Mouse (Mus musculus) CH12.LX (cell line): ENCODE results near the gene F2rl1. TPM values are rescaled to one million over a fixed set of nuclear protein-coding genes. Genes with fewer than 3 reads are reported as not detected.

Experiments
- DNase-seq: peaks from one replicate; pipeline ENCODE4 v3.0.0-alpha.2; 2013; ENCODE audit errors: extremely low read depth
- H3K27ac ChIP-seq: 2 replicates; pipeline ENCODE4 v1.5.1; 2012; ENCODE audit warnings: low read depth, mild to moderate bottlenecking, control low read depth, moderate library complexity; ENCODE audit not compliant: insufficient read depth
- H3K27me3 ChIP-seq: replicated peaks from 2 replicates; pipeline ENCODE3; 2012; ENCODE audit warnings: inconsistent platforms
- H3K36me3 ChIP-seq, 2 experiments: replicated peaks in 1 of 2; 2 replicates each; pipeline versions ENCODE3 to v1.6.1; 2012; ENCODE audit warnings: inconsistent platforms in 1 of 2, low read length in 1 of 2, mild to moderate bottlenecking in 1 of 2, mixed read lengths in 1 of 2, moderate library complexity in 1 of 2; ENCODE audit not compliant: control insufficient read depth in 1 of 2, insufficient read depth in 1 of 2
- H3K4me1 ChIP-seq, 2 experiments: 2 replicates each; pipeline ENCODE4 v1.6.1; 2012; ENCODE audit warnings: inconsistent platforms in 1 of 2, moderate library complexity in 1 of 2; ENCODE audit not compliant: insufficient read depth in 2 of 2, control insufficient read depth in 1 of 2
- H3K4me2 ChIP-seq: 2 replicates; pipeline ENCODE4 v1.6.1; 2012; ENCODE audit warnings: low read depth, mild to moderate bottlenecking, control low read depth; ENCODE audit not compliant: poor library complexity, insufficient read depth, severe bottlenecking
- H3K4me3 ChIP-seq, 3 experiments: fragments of 150-350 bp in 1 of 3; sonication (generic) in 1 of 3; replicated peaks in 1 of 3; 2 replicates each; pipeline versions ENCODE3 to v1.5.1; 2011 to 2012; ENCODE audit warnings: low read depth in 2 of 3, low read length in 2 of 3, mild to moderate bottlenecking in 2 of 3, moderate library complexity in 2 of 3, control low read depth in 1 of 3, improper control_type of control experiment in 1 of 3, inconsistent platforms in 1 of 3, mixed read lengths in 1 of 3; ENCODE audit not compliant: poor library complexity in 1 of 3
- H3K79me2 ChIP-seq: replicated peaks from 2 replicates; pipeline ENCODE4 v1.6.1; 2012; ENCODE audit warnings: mild to moderate bottlenecking, moderate library complexity; ENCODE audit not compliant: control insufficient read depth, poor library complexity, insufficient read depth, severe bottlenecking; ENCODE audit errors: extremely low read depth
- H3K9ac ChIP-seq: 2 replicates; pipeline ENCODE4 v1.6.1; 2012; ENCODE audit warnings: low read depth, mild to moderate bottlenecking, control low read depth, moderate library complexity; ENCODE audit not compliant: insufficient read depth
- H3K9me3 ChIP-seq: replicated peaks from 2 replicates; pipeline ENCODE3; 2012; ENCODE audit warnings: low read length, inconsistent platforms, mixed read lengths
- CHD1 ChIP-seq: IDR thresholded peaks from 2 replicates; pipeline ENCODE4 v1.6.1; 2012; ENCODE audit warnings: low read depth, low read length, improper control_type of control experiment, inconsistent platforms
- CHD2 ChIP-seq: IDR thresholded peaks from 2 replicates; pipeline ENCODE4 v1.6.1; 2011; ENCODE audit warnings: low read length, improper control_type of control experiment
- EP300 ChIP-seq: IDR thresholded peaks from 2 replicates; pipeline ENCODE4 v1.6.1; 2011; ENCODE audit warnings: low read length, improper control_type of control experiment
- GABPA ChIP-seq: IDR thresholded peaks from 2 replicates; pipeline ENCODE4 v1.6.1; 2012; ENCODE audit warnings: low read depth, low read length, improper control_type of control experiment, inconsistent platforms; ENCODE audit not compliant: insufficient replicate concordance
- HCFC1 ChIP-seq: IDR thresholded peaks from 2 replicates; pipeline ENCODE4 v1.6.1; 2012; ENCODE audit warnings: low read depth, mild to moderate bottlenecking, inconsistent platforms, low read length, improper control_type of control experiment
- IRF4 ChIP-seq: IDR thresholded peaks from 2 replicates; pipeline ENCODE4 v1.6.1; 2014; ENCODE audit warnings: low read depth, mild to moderate bottlenecking, inconsistent platforms, low read length, improper control_type of control experiment
- JUN ChIP-seq: IDR thresholded peaks from 2 replicates; pipeline ENCODE4 v1.6.1; 2011; ENCODE audit warnings: low read depth, mild to moderate bottlenecking, low read length, improper control_type of control experiment, moderate library complexity; ENCODE audit not compliant: insufficient read depth
- MAFK ChIP-seq: IDR thresholded peaks from 2 replicates; pipeline ENCODE4 v1.6.1; 2011; ENCODE audit warnings: low read length, improper control_type of control experiment; ENCODE audit not compliant: insufficient replicate concordance
- MAZ ChIP-seq: IDR thresholded peaks from 2 replicates; pipeline ENCODE4 v1.6.1; 2012; ENCODE audit warnings: low read depth, mild to moderate bottlenecking, inconsistent platforms, low read length, improper control_type of control experiment, moderate library complexity
- MEF2A ChIP-seq: IDR thresholded peaks from 2 replicates; pipeline ENCODE4 v1.6.1; 2014; ENCODE audit warnings: low read depth, mild to moderate bottlenecking, inconsistent platforms, low read length, improper control_type of control experiment, borderline replicate concordance
- MXI1 ChIP-seq: IDR thresholded peaks from 2 replicates; pipeline ENCODE4 v1.6.1; 2011; ENCODE audit warnings: mild to moderate bottlenecking, low read depth, low read length, improper control_type of control experiment
- MYC ChIP-seq: IDR thresholded peaks from 2 replicates; pipeline ENCODE4 v1.6.1; 2011; ENCODE audit warnings: low read depth, mild to moderate bottlenecking, improper control_type of control experiment, low read length
- NRF1 ChIP-seq: IDR thresholded peaks from 2 replicates; pipeline ENCODE4 v1.6.1; 2014; ENCODE audit warnings: low read depth, mild to moderate bottlenecking, inconsistent platforms, low read length, improper control_type of control experiment, moderate library complexity
- PAX5 ChIP-seq: IDR thresholded peaks from 2 replicates; pipeline ENCODE4 v1.6.1; 2012; ENCODE audit warnings: low read length, inconsistent platforms, mixed read lengths
- POLR2A ChIP-seq: IDR thresholded peaks from 2 replicates; pipeline ENCODE4 v1.6.1; 2011; ENCODE audit warnings: low read depth, mild to moderate bottlenecking, improper control_type of control experiment, low read length
- POLR2AphosphoS2 ChIP-seq: IDR thresholded peaks from 2 replicates; pipeline ENCODE4 v1.6.1; 2011; ENCODE audit warnings: low read depth, low read length, improper control_type of control experiment
- RAD21 ChIP-seq: IDR thresholded peaks from 2 replicates; pipeline ENCODE4 v1.6.1; 2011; ENCODE audit warnings: low read depth, mild to moderate bottlenecking, low read length, improper control_type of control experiment, moderate library complexity
- RCOR1 ChIP-seq: conservative IDR thresholded peaks from 2 replicates; pipeline ENCODE4 v1.6.1; 2012; ENCODE audit warnings: low read depth, mild to moderate bottlenecking, inconsistent platforms, low read length, improper control_type of control experiment
- TBP ChIP-seq: conservative IDR thresholded peaks from 2 replicates; pipeline ENCODE4 v1.6.1; 2011; ENCODE audit warnings: low read depth, low read length, improper control_type of control experiment
- TCF12 ChIP-seq: IDR thresholded peaks from 2 replicates; pipeline ENCODE4 v1.6.1; 2014; ENCODE audit warnings: low read depth, mild to moderate bottlenecking, inconsistent platforms, low read length, improper control_type of control experiment
- UBTF ChIP-seq: IDR thresholded peaks from 2 replicates; pipeline ENCODE4 v1.6.1; 2012; ENCODE audit warnings: low read depth, mild to moderate bottlenecking, inconsistent platforms, low read length, improper control_type of control experiment, moderate library complexity
- USF1 ChIP-seq: IDR thresholded peaks from 2 replicates; pipeline ENCODE4 v1.6.1; 2014; ENCODE audit warnings: low read depth, mild to moderate bottlenecking, inconsistent platforms, low read length, improper control_type of control experiment
- USF2 ChIP-seq: conservative IDR thresholded peaks from 2 replicates; pipeline ENCODE4 v1.6.1; 2011; ENCODE audit warnings: low read depth, low read length, improper control_type of control experiment
- ZC3H11A ChIP-seq: IDR thresholded peaks from 2 replicates; pipeline ENCODE4 v1.6.1; 2012; ENCODE audit warnings: low read depth, mild to moderate bottlenecking, inconsistent platforms, low read length, improper control_type of control experiment
- ZKSCAN1 ChIP-seq: IDR thresholded peaks from 2 replicates; pipeline ENCODE4 v1.6.1; 2012; ENCODE audit warnings: low read depth, inconsistent platforms, low read length, improper control_type of control experiment, borderline replicate concordance
- ZMIZ1 ChIP-seq: IDR thresholded peaks from 2 replicates; pipeline ENCODE4 v1.6.1; 2012; ENCODE audit warnings: low read depth, mild to moderate bottlenecking, inconsistent platforms, low read length, improper control_type of control experiment
- ZNF384 ChIP-seq: IDR thresholded peaks from 2 replicates; pipeline ENCODE4 v1.6.1; 2012; ENCODE audit warnings: low read depth, low read length, improper control_type of control experiment, inconsistent platforms
- dilution Hi-C: fragments of 300-500 bp; cut with MboI; formaldehyde crosslinking; loops from 2 replicates; pipeline ENCODE4 v1.14.3; 2020; ENCODE audit warnings: low sequenced_read_pairs; ENCODE audit not compliant: extremely low pct_unique_long_range_greater_than_20kb, extremely low pct_ligation_motif_present
- in situ Hi-C: fragments of 300-500 bp; cut with MboI; formaldehyde crosslinking; loops from 3 replicates; pipeline ENCODE4 v1.14.3; 2019; ENCODE audit warnings: low sequenced_read_pairs, low pct_ligation_motif_present, low pct_unique_long_range_greater_than_20kb, mixed read lengths
- polyA plus RNA-seq: library from polyadenylated mRNA; unstranded; fragments of >175 nt; gene quantifications from 2 replicates; pipeline ENCODE4 v1.2.1, GENCODE M21; 2012; ENCODE audit warnings: low read depth; ENCODE audit not compliant: insufficient read length
- total RNA-seq, 2 experiments: library from RNA; depleted of rRNA; stranded (reverse); fragments of 300-350 nt in 1 of 2; fragments of >200 nt in 1 of 2; gene quantifications; 2 replicates each; pipeline ENCODE4 v1.2.3; 2012 to 2014

F2rl1 gene
- total and polyA plus RNA-seq, 3 experiments, result not detected

GRCm38 (mm10) chr13:95546251-95546650 is 21.2 kb upstream of the F2rl1 start:
- Histone ChIP-seq H3K9me3 (no peaks in the 10 kb centered on the region), H3K4me1 (no peaks in the 10 kb centered on the region), H3K27ac (no peak overlapping the region), H3K36me3 (no peaks in the 10 kb centered on the region), H3K79me2 (no peaks in the 10 kb centered on the region), H3K27me3 (no peaks in the 10 kb centered on the region), H3K4me3 (no peak overlapping the region), H3K4me2 (no peak overlapping the region), H3K9ac (no peak overlapping the region)
- TF ChIP-seq RAD21 (no peak), ZNF384 (no peak), TCF12 (no peak), MAFK (no peak), MAZ (no peak), IRF4 (no peak), GABPA (no peak), USF2 (no peak)
- dilution Hi-C loops (no loop called here), in situ Hi-C loops (no loop called here)
- DNase-seq, result no peak

GRCm38 (mm10) chr13:95545729-95546186 is 20.7 kb upstream of the F2rl1 start:
- Histone ChIP-seq H3K27me3 (no peaks in the 10 kb centered on the region), H3K36me3 (no peaks in the 10 kb centered on the region), H3K9ac (no peak overlapping the region), H3K9me3 (no peaks in the 10 kb centered on the region)
- TF ChIP-seq MXI1 (no peak), ZKSCAN1 (no peak), POLR2A (no peak), MEF2A (no peak), ZMIZ1 (no peak), CHD1 (no peak), USF2 (no peak)
- TF ChIP-seq, all 38 proteins: peak for 0
- dilution Hi-C loops, result no loop called here
- H3K4me3 ChIP-seq, result no peak overlapping the region
- in situ Hi-C loops, result no loop called here
- no peak overlapping the region for H3K4me2 ChIP-seq
- H3K79me2 ChIP-seq, result no peaks in the 10 kb centered on the region
- no peak for DNase-seq
- H3K27ac ChIP-seq, result no peak overlapping the region
- H3K4me1 ChIP-seq, result no peaks in the 10 kb centered on the region

GRCm38 (mm10) chr13:95538021-95538420 is 13.0 kb upstream of the F2rl1 start:
- H3K27ac ChIP-seq, result no peak overlapping the region
- H3K27me3 ChIP-seq, result peaks cover 4% of the 10 kb centered on the region
- H3K9ac ChIP-seq, result no peak overlapping the region
- H3K36me3 ChIP-seq, result no peaks in the 10 kb centered on the region
- DNase-seq, result no peak
- H3K9me3 ChIP-seq, result no peaks in the 10 kb centered on the region
- no peak overlapping the region for H3K4me3 ChIP-seq
- dilution Hi-C loops (no loop called here), in situ Hi-C loops (no loop called here)
- H3K4me1 ChIP-seq, result no peaks in the 10 kb centered on the region
- no peaks in the 10 kb centered on the region for H3K79me2 ChIP-seq
- no peak overlapping the region for H3K4me2 ChIP-seq
- TF ChIP-seq HCFC1 (no peak), GABPA (no peak), ZMIZ1 (no peak), TBP (no peak), NRF1 (no peak), ZC3H11A (no peak), POLR2AphosphoS2 (no peak), CHD2 (no peak), EP300 (no peak), MEF2A (no peak), JUN (no peak), RCOR1 (no peak), UBTF (no peak), USF1 (no peak), MAZ (no peak), PAX5 (no peak), MYC (no peak), ZKSCAN1 (no peak)
